Mouse (Mus musculus): ENCODE measurements around the gene Tmcc1. TPM values are rescaled to one million over a fixed set of nuclear protein-coding genes. Genes with fewer than 3 reads are reported as not detected.

The Tmcc1 gene
- total and polyA plus RNA-seq, 2 experiments from 2014 or later = 14.0 to 33.9 TPM

GRCm38 (mm10) chr6:116002311-116003104 lies 190.8 kb downstream of the Tmcc1 start:
- H3K27ac ChIP-seq = no peak overlapping the region
- DNase-seq (ENCODE audit: low spot score) = no peak
- no peak overlapping the region for H3K4me2 ChIP-seq (ENCODE audit: low read depth, low read length)
- H3K4me1 ChIP-seq (ENCODE audit: insufficient read depth, low read length) = no peaks in the 10 kb centered on the region
- H3K36me3 ChIP-seq (ENCODE audit: insufficient read depth, low read length) = no peaks in the 10 kb centered on the region
- no peak for TF ChIP-seq CTCF (IDR thresholded peaks at IDR 0.05; ENCODE audit: low read depth)
- H3K9me3 ChIP-seq (ENCODE audit: low read length) = no peaks in the 10 kb centered on the region
- WGBS = 75% methylated on average over 10 of the region's 12 CpGs
- no peaks in the 10 kb centered on the region for H3K27me3 ChIP-seq (ENCODE audit: insufficient read depth, low read length)
- ATAC-seq = no peak
- H3K4me3 ChIP-seq (ENCODE audit: low read length) = no peak overlapping the region
- H3K9ac ChIP-seq (replicated peaks; ENCODE audit: low read length) = no peak overlapping the region

- 85% methylated on average over 5 of the region's 5 CpGs for WGBS
- DNase-seq (ENCODE audit: low spot score) = no peak
These were observed 192.4 kb downstream of the Tmcc1 start for GRCm38 (mm10) chr6:116000851-116001250.

DNA sequence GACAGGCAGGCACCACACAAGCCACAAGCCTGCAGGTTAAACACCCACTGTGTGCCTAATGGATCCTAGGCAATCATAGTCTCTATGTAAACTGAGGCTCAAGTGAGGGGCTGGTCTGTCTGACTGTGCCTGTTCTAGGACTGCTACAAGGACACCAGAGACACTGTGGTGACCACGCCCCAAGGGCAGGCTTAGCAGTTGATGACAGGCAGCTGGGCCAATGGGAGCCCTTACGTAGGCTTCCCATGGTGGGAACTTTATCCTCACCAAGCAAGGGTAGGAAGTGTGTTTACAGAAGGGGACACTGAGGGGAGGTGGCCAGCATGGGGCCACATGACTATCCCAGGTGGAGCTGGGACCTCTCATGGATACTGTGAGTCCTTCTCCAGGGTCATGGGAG lies 194.1 kb downstream of the Tmcc1 start:
- no peak overlapping the region for H3K27ac ChIP-seq
- no peak overlapping the region for H3K4me2 ChIP-seq (ENCODE audit: low read depth, low read length)
- no peaks in the 10 kb centered on the region for H3K36me3 ChIP-seq (ENCODE audit: insufficient read depth, low read length)
- DNase-seq (ENCODE audit: low spot score) = no peak
- no peaks in the 10 kb centered on the region for H3K4me1 ChIP-seq (ENCODE audit: insufficient read depth, low read length)
- H3K4me3 ChIP-seq (ENCODE audit: low read length) = no peak overlapping the region
- no peak for ATAC-seq
- no peak overlapping the region for H3K9ac ChIP-seq (replicated peaks; ENCODE audit: low read length)
- TF ChIP-seq CTCF (IDR thresholded peaks at IDR 0.05; ENCODE audit: low read depth) = no peak
- H3K9me3 ChIP-seq (ENCODE audit: low read length) = no peaks in the 10 kb centered on the region
- 84% methylated on average over 2 of the region's 2 CpGs for WGBS
- no peaks in the 10 kb centered on the region for H3K27me3 ChIP-seq (ENCODE audit: insufficient read depth, low read length)

More at GRCm38 (mm10) chr6:116000851-116001250, 192.4 kb downstream of the Tmcc1 start:
- H3K27ac ChIP-seq = no peak overlapping the region
- no peak overlapping the region for H3K4me2 ChIP-seq (ENCODE audit: low read depth, low read length)
- H3K4me1 ChIP-seq (ENCODE audit: insufficient read depth, low read length) = no peaks in the 10 kb centered on the region
- ATAC-seq = no peak
- no peak overlapping the region for H3K9ac ChIP-seq (replicated peaks; ENCODE audit: low read length)
- H3K9me3 ChIP-seq (ENCODE audit: low read length) = no peaks in the 10 kb centered on the region
- H3K36me3 ChIP-seq (ENCODE audit: insufficient read depth, low read length) = no peaks in the 10 kb centered on the region
- H3K4me3 ChIP-seq (ENCODE audit: low read length) = no peak overlapping the region
- no peak for TF ChIP-seq CTCF (IDR thresholded peaks at IDR 0.05; ENCODE audit: low read depth)
- no peaks in the 10 kb centered on the region for H3K27me3 ChIP-seq (ENCODE audit: insufficient read depth, low read length)

DNA sequence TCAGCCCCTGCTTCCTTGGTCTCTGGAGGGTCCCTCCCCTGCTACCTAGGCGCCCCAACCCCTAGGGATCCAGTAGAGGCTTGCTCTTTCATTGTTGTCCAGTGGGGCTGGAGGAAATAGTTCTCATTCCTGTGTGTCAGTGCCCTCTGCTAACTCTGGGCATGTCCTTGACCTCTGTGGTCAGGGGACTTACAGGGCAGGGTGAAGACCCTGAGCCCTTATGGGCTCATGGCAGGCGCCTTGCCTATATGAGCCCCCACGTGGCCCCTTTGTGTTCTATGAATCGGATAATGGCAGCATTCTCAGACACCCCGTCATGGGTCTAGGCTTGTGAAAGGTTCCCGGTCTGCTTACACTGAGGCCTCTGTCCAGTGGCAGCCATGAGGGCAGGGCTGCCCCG lies 194.5 kb downstream of the Tmcc1 start:
- H3K9ac ChIP-seq (replicated peaks; ENCODE audit: low read length) = no peak overlapping the region
- ATAC-seq (no peak), DNase-seq (ENCODE audit: low spot score) (no peak)
- no peak overlapping the region for H3K4me2 ChIP-seq (ENCODE audit: low read depth, low read length)
- no peaks in the 10 kb centered on the region for H3K27me3 ChIP-seq (ENCODE audit: insufficient read depth, low read length)
- H3K4me3 ChIP-seq (ENCODE audit: low read length) = no peak overlapping the region
- no peaks in the 10 kb centered on the region for H3K36me3 ChIP-seq (ENCODE audit: insufficient read depth, low read length)
- TF ChIP-seq CTCF (IDR thresholded peaks at IDR 0.05; ENCODE audit: low read depth) = no peak
- H3K27ac ChIP-seq = no peak overlapping the region
- 72% methylated on average over 7 of the region's 7 CpGs for WGBS
- H3K4me1 ChIP-seq (ENCODE audit: insufficient read depth, low read length) = no peaks in the 10 kb centered on the region
- H3K9me3 ChIP-seq (ENCODE audit: low read length) = no peaks in the 10 kb centered on the region

DNA sequence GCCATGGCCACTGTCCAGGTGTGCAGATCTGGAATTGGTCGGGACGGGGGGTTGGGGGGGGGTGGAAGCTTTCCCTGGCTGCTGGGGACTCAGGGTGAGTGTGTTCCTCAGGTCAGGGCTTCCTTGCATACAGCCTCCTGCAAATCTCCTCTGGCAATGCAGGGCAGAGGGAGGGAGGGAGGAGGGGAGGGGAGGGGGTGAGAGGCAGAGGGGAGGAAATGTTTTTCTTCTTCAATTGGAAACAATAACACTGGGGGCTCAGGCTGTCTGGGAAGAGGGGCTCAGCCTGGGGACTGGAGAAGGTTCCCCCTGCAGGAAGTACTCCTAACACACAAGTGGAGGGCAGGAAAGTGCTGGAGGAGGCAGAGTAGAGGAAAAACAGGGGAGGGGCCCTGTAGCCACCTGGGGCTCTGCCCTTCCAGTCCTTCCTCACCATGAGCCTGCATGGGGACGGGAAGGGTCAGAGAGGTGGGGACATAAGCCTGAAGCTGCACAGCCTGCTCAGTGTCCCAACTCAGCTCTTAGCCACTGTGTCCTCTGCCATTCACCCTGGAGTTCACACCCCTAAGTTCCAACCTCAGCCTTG lies 195.5 kb downstream of the Tmcc1 start:
- Histone ChIP-seq H3K4me1 (ENCODE audit: insufficient read depth, low read length) (no peaks in the 10 kb centered on the region), H3K9me3 (ENCODE audit: low read length) (no peaks in the 10 kb centered on the region), H3K36me3 (ENCODE audit: insufficient read depth, low read length) (no peaks in the 10 kb centered on the region), H3K27me3 (ENCODE audit: insufficient read depth, low read length) (peaks cover 3% of the 10 kb centered on the region; the same call in 1 of the 2 replicates), H3K27ac (no peak overlapping the region), H3K4me2 (ENCODE audit: low read depth, low read length) (no peak overlapping the region), H3K4me3 (ENCODE audit: low read length) (no peak overlapping the region), H3K9ac (replicated peaks; ENCODE audit: low read length) (no peak overlapping the region)
- ATAC-seq (no peak), DNase-seq (ENCODE audit: low spot score) (no peak)
- 28% methylated on average over 3 of the region's 3 CpGs for WGBS
- peak; percentile 9; the same call in 1 of the 2 replicates for TF ChIP-seq CTCF (IDR thresholded peaks at IDR 0.05; ENCODE audit: low read depth)

- no peaks in the 10 kb centered on the region for H3K9me3 ChIP-seq (ENCODE audit: low read length)
- H3K4me1 ChIP-seq (ENCODE audit: insufficient read depth, low read length) = no peaks in the 10 kb centered on the region
- DNase-seq (ENCODE audit: low spot score) (peak; percentile 38), ATAC-seq (no peak)
- 31% methylated on average over 6 of the region's 6 CpGs for WGBS
- H3K4me2 ChIP-seq (ENCODE audit: low read depth, low read length) = no peak overlapping the region
- no peaks in the 10 kb centered on the region for H3K36me3 ChIP-seq (ENCODE audit: insufficient read depth, low read length)
- peak overlapping the region; percentile 3; the same call in 1 of the 2 replicates for H3K27ac ChIP-seq
- peaks cover 6% of the 10 kb centered on the region; the same call in 1 of the 2 replicates for H3K27me3 ChIP-seq (ENCODE audit: insufficient read depth, low read length)
- no peak overlapping the region for H3K4me3 ChIP-seq (ENCODE audit: low read length)
- TF ChIP-seq CTCF (IDR thresholded peaks at IDR 0.05; ENCODE audit: low read depth) = peak; percentile 35; the same call in 1 of the 2 replicates
- no peak overlapping the region for H3K9ac ChIP-seq (replicated peaks; ENCODE audit: low read length)
These were observed 197.0 kb downstream of the Tmcc1 start for GRCm38 (mm10) chr6:115996171-115996851.

Measured in hindbrain, postnatal 0 days (tissue).